7 mouse cellular contexts compared by ENCODE assay signal in the genomic region with DNA sequence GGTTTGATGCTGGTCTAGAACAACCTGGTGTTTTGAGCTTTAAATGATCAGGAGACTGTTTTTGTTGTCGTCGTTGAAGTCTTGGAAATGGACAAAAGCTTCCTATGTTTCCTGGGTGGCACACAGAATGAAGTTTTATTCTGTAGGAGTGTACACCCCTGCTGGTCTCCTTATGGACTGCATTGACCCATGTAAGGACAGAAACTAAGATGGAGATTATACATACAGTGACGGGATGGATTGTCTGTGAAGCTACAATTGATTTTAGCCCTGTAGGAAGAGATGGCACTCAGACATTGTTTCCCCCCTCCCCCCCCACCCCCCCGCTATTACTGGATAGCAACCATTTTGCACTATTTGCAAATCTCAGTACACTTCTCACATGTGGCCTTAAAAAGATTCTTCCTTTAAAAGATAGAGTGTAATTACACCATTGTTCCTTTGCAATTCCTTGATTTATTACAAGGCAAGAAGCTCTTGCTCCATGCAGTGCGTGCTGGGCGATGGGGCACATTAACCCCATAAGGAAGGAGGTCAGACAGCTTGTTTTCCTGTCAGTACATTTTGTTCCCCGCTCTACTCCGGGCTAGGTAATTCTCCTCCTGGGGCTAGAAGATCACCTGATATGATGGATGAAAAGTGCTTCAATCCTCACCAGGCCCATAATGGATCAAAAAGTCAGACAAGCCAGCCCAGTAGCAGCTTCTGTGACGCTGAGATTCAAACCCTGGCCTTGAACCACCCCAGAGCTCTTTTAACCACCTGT. TPM values are rescaled to one million over a fixed set of nuclear protein-coding genes. Genes with fewer than 3 reads are reported as not detected.
A peak's percentile ranks its signal among the peaks of the same experiment; 100 is the strongest.
DNase-seq lines count a peak whose midpoint lies in the region; ATAC-seq and TF ChIP-seq lines count a peak whose summit lies in the region.

No protein-coding gene starts in this region.

- H3K36me3 ChIP-seq in lung, embryonic 14.5 days (ENCODE audit: insufficient read depth), result no peaks in the 10 kb centered on the region
- H3K36me3 ChIP-seq in embryonic facial prominence, embryonic 10.5 days (replicated peaks), result no peaks in the 10 kb centered on the region
- H3K36me3 ChIP-seq in hindbrain, embryonic 12.5 days, result no peaks in the 10 kb centered on the region
- H3K36me3 ChIP-seq in midbrain, embryonic 12.5 days, result no peaks in the 10 kb centered on the region

- 0 out of 2 replicates have a peak, but pooled peaks cover 3% of the 10 kb centered on the region for H3K4me1 ChIP-seq in lung, embryonic 14.5 days (ENCODE audit: insufficient read depth)
- peaks cover 16% of the 10 kb centered on the region for H3K4me1 ChIP-seq in embryonic facial prominence, embryonic 10.5 days
- H3K4me1 ChIP-seq in hindbrain, embryonic 12.5 days, result peaks cover 11% of the 10 kb centered on the region
- H3K4me1 ChIP-seq in midbrain, embryonic 12.5 days, result peaks cover 12% of the 10 kb centered on the region; the same call in 1 of the 2 replicates

- no peaks in the 10 kb centered on the region for H3K27me3 ChIP-seq in lung, embryonic 14.5 days (ENCODE audit: insufficient read depth, low read length)
- H3K27me3 ChIP-seq in embryonic facial prominence, embryonic 10.5 days (replicated peaks; ENCODE audit: low read depth, poor library complexity, severe bottlenecking), result no peaks in the 10 kb centered on the region
- no peaks in the 10 kb centered on the region for H3K27me3 ChIP-seq in hindbrain, embryonic 12.5 days
- H3K27me3 ChIP-seq in midbrain, embryonic 12.5 days, result no peaks in the 10 kb centered on the region

- no peaks in the 10 kb centered on the region for H3K9me3 ChIP-seq in lung, embryonic 14.5 days (ENCODE audit: low read depth, low read length)
- H3K9me3 ChIP-seq in embryonic facial prominence, embryonic 10.5 days, result no peaks in the 10 kb centered on the region
- no peaks in the 10 kb centered on the region for H3K9me3 ChIP-seq in hindbrain, embryonic 12.5 days (replicated peaks)
- H3K9me3 ChIP-seq in midbrain, embryonic 12.5 days, result no peaks in the 10 kb centered on the region

- peak; percentile 70 for ATAC-seq in lung, embryonic 14.5 days (ENCODE audit: insufficient read depth)
- ATAC-seq in hindbrain, embryonic 12.5 days (ENCODE audit: low FRiP score), result peak; percentile 77
- ATAC-seq in midbrain, embryonic 12.5 days (ENCODE audit: low FRiP score, low read depth), result peak; percentile 76

- WGBS in lung, embryonic 14.5 days, result 32% methylated on average over 9 of the region's 9 CpGs
- WGBS in embryonic facial prominence, embryonic 10.5 days, result 41% methylated on average over 9 of the region's 9 CpGs
- 29% methylated on average over 9 of the region's 9 CpGs for WGBS in hindbrain, embryonic 12.5 days
- WGBS in midbrain, embryonic 12.5 days, result 37% methylated on average over 9 of the region's 9 CpGs

- peak overlapping the region; percentile 60 for H3K9ac ChIP-seq in lung, embryonic 14.5 days
- H3K9ac ChIP-seq in hindbrain, embryonic 12.5 days, result peak overlapping the region; percentile 61
- H3K9ac ChIP-seq in midbrain, embryonic 12.5 days (replicated peaks), result peak overlapping the region; percentile 68

- H3K4me2 ChIP-seq in lung, embryonic 14.5 days, result peak overlapping the region; percentile 82
- H3K4me2 ChIP-seq in hindbrain, embryonic 12.5 days (replicated peaks), result peak overlapping the region; percentile 88
- H3K4me2 ChIP-seq in midbrain, embryonic 12.5 days (replicated peaks), result peak overlapping the region; percentile 77

- H3K4me3 ChIP-seq in lung, embryonic 14.5 days (ENCODE audit: low read depth, low read length), result peak overlapping the region; percentile 76
- H3K4me3 ChIP-seq in embryonic facial prominence, embryonic 10.5 days, result peak overlapping the region; percentile 72
- peak overlapping the region; percentile 59 for H3K4me3 ChIP-seq in hindbrain, embryonic 12.5 days
- peak overlapping the region; percentile 73 for H3K4me3 ChIP-seq in midbrain, embryonic 12.5 days

- DNase-seq in lung, embryonic 14.5 days, result peak; percentile 36
- no peak for DNase-seq in lung, postnatal 25 days (ENCODE audit: low spot score)
- DNase-seq in embryonic facial prominence, embryonic 10.5 days (ENCODE audit: low spot score), result no peak
- no peak for DNase-seq in natural killer cell, adult 2 months (ENCODE audit: low spot score in 2 of 2)
- no peak for DNase-seq in right cerebral cortex, adult 2 months (ENCODE audit: low spot score in 2 of 2)

- 0 out of 2 replicates have a peak, but pooled peaks have one; percentile 2 for TF ChIP-seq CTCF in lung, embryonic 14.5 days (IDR thresholded peaks at IDR 0.05; ENCODE audit: low read depth)

- no peak overlapping the region for H3K27ac ChIP-seq in lung, embryonic 14.5 days (ENCODE audit: low read depth)
- peak overlapping the region; percentile 86 for H3K27ac ChIP-seq in embryonic facial prominence, embryonic 10.5 days (replicated peaks)
- peak overlapping the region; percentile 82 for H3K27ac ChIP-seq in hindbrain, embryonic 12.5 days
- H3K27ac ChIP-seq in midbrain, embryonic 12.5 days (replicated peaks), result peak overlapping the region; percentile 85

RNA-seq across cellular contexts. Expression of gene Lars2, which starts 0.6 kb away (rescaled TPM):
- 1,263 and 1,357 TPM in 2 replicates for polyA plus RNA-seq in lung, embryonic 14.5 days (2014; fragmentation: Nextera tagmentation; extraction: Ambion mirVana)
- polyA plus RNA-seq in embryonic facial prominence, embryonic 10.5 days (2016; fragmentation: Nextera tagmentation; extraction: Ambion mirVana), result 705 and 749 TPM in 2 replicates
- 898 and 1,119 TPM in 2 replicates for polyA plus RNA-seq in hindbrain, embryonic 12.5 days (2016; fragmentation: Nextera tagmentation; extraction: Ambion mirVana)
- polyA plus RNA-seq in midbrain, embryonic 12.5 days (2016; fragmentation: Nextera tagmentation; extraction: Ambion mirVana), result 1,003 and 1,084 TPM in 2 replicates
